Mouse (Mus musculus) embryo, embryonic 11.5 days (tissue): ENCODE measurements around the gene Gm29094.
"Not testable (repeated sequence)": the region's sequence is repeated elsewhere in the genome, so short reads cannot be mapped to it uniquely, and the experiment has no call there.

Experiments
- DNase-seq: peaks from one replicate; pipeline ENCODE4 v3.0.0-alpha.2; 2012; ENCODE audit warnings: low read depth, low spot score

The Gm29094 gene

DNA sequence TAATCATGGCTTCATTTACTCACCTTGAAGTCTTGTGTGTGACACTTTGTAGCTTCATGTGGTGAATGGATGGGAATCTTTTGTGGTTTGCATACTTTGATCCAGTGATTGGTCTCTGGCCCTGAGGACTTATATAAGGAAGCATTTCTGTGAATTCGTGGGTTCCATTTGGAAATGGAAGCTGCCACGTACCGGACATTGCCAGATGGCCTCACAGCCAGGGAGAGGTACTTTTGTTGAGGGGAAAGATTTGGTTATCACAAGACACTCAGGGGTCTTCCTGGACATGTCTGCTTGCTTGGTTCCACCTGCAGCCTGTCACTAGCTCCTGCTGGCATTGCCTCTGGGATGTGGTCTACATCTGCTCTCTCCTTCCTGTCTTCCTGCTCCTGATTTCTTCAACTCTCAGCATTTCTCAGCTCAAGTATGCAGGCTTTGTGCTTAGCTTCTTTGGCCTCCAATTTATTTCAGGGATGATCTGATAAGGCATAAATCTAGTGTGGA lies 41.4 kb downstream of the Gm29094 start:
- not testable (repeated sequence) for DNase-seq

- DNase-seq, result no peak
These were observed 54.2 kb downstream of the Gm29094 start for GRCm38 (mm10) chr9:89253400-89253799.

DNA sequence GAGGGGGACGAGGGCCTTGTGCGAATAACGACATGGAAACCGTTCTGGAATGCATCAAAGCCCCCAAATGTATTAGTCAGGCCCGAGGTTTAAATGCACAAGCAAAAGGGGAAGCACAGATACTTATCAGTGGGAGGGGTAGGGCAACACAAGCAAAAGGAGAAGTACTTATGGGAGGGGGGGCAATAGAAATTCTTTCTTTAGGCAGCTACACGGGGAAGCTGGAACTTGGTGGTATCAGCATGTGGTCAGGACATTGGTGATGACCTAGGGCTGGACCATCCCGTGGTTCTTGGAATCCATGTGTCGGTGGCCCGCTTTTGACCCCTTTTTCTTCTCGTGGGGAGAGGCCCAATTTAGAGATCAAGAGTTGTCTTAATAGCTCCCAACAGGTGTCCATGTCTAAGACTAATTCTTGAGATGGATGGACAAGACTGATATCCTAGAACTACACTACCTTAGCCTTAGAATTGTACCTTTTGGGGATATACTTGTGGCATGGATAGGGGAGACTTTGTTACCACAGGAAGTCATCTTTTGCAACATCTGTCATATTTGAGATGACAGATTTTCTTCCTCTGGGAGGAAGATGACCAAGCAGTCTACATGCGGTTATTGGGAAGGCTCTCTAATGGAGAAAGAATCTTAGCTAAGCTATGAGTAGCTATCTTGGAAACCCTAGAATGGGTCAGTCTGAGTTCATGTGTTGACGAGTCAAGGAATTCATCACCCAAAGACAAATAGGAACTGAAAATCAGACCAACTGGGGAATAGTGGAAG lies 57.6 kb downstream of the Gm29094 start:
- DNase-seq, result no peak

DNA sequence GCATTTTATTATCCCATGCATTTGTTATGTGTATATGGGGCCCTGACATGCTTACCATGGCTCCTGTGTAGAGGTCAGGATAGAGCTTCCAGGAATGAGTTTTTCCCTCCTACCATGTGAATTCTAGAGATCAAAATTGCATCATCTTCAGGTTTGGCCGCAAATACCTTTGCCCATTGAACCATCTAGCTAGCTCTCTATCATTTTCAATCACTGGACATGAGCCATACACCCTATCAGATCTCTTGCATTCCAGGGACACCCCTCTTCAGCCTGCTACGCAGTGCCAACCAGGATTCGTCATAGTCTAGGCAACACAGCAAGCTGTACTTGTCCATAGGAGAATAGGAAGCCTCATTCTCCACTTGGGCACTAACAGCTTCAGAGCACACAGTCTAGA lies 64.8 kb downstream of the Gm29094 start:
- no peak for DNase-seq

- no peak for DNase-seq
These were observed 65.4 kb downstream of the Gm29094 start for GRCm38 (mm10) chr9:89264571-89264970.
